Mouse (Mus musculus) heart, adult 8-10 months (tissue): ENCODE measurements around the gene Fgf11. TPM values are rescaled to one million over a fixed set of nuclear protein-coding genes. Genes with fewer than 3 reads are reported as not detected.

Source experiments
- DNase-seq: peaks from one replicate; pipeline ENCODE4 v3.0.0; 2022; ENCODE audit warnings: low spot score
- total RNA-seq, 4 experiments: library from RNA; stranded (reverse); gene quantifications; 2 replicates each; pipeline ENCODE4 v1.2.4; 2022

The Fgf11 gene
- total RNA-seq, 4 experiments from 2014 or later = 2.1 to 3.3 (median 2.6) TPM

DNA sequence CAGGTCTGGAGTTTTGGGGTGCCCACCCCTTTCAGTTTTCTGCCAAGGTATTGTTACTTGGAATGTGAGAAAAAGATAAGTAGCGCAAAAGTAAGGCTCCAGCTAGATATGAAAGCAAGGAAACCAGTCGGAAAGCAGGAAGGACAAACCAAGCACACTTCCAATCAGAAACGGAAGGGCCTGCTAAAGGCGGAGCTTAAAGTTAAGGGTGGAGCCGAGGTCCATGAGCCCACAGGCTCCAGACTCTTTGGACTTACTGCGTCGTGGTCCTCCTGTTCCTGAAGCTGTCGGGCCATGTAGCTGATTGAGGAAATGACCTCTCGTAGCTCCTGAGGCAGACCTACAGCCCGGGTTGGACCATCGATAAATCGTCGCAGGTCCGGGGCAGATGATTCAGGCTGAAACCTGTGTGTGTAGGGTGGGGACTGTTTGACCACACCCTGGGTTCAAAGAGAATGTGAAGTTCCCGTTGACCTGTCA, 16.8 kb downstream of the Fgf11 start:
- DNase-seq = peak; percentile 79

DNA sequence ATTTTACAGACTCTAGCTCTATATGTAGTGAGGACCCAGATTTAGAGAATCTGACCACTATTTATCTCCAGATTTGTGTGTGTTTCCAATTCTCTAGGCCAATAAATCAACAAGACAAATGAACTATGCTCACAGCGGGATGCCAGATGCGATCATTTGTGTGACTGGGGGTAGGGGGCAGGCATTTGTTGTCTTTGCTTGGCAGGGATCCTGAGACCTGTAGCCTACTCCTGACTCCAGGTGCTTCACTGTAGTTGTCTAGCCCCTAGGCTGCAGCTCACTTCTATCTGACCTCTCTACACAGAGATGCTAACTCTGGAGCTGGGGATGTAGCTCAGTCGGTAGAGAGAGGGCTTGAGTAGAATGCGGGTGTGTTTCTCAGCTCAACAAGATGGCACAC, 19.8 kb downstream of the Fgf11 start:
- no peak for DNase-seq

DNA sequence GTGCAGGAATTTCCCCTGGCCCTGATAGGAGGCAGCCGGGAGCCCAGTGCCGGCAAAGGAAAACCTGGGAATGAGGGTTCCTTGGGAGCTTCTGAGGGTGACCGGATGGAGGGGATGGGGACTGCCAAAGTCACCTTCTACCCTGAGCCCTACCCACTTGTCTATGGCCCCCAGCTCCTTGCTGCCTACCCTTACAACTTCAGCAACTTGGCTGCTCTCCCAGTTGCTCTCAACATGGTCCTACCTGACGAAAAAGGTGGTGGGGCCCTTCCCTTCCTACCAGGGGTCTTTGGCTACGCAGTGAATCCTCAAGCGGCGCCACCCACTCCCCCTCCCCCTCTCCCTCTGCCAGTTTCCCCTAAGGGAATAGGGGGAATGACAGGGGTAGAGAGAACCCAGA, 22.7 kb downstream of the Fgf11 start:
- DNase-seq = no peak

DNA sequence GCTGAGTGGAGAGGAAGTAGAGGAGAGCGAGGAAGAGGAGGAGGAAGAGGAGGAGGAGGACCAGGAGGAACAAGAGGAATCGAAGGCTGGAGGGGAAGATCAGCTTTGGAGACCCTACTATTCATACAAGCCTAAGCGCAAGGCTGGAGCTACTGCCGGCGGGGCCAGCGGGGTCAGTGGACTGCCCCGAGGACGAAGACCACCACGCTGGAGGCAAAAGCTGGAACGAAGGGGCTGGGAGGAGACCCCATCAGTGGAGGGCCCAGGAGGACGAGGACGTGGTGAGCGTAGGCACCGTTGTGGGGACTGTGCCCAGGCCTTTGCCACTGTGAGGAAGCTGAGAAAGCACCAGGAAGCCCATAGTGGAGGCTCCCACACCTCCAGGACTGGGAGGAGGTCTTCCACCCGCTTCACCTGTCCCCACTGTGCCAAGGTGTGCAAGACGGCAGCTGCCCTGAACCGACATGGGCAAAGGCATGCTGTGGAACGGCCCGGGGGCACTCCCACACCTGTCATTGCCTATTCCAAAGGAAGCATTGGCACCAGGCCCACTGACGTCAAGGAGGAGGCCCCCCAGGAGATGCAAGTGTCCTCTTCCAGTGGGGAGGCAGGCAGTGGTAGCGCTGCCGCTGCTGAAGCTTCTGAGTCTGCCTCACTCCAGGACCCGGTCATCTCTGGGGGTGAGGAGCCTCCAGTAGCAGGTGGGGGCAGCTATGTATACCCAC, 23.2 kb downstream of the Fgf11 start:
- no peak for DNase-seq

DNA sequence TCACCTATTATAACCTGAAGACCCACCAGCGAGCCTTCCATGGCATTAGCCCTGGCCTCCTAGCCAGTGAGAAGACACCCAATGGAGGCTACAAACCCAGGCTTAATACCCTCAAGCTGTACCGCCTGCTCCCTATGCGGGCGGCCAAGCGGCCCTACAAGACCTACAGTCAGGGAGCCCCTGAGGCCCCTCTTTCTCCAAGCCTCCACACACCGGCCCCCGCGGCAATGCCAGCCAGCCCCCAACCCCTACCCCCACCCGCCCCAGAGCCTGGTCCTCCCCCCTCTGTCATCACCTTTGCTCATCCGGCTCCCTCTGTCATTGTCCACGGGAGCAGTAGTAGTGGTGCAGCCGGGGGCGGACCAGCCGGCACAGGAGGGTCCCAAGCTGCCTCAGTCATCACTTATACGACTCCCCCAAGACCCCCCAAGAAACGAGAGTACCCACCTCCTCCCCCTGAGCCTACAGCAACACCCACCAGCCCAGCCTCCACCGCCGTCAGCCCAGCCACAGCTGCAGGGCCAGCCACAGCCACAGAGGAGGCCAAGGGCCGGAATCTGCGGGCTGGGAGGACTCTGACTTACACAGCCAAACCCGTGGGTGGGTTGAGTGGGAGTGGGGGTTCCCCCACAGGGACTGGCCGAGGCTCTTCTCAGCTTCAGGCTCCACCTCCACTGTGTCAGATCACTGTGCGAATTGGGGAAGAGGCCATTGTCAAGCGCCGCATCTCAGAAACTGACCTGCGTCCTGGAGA, 24.0 kb downstream of the Fgf11 start:
- DNase-seq = no peak

DNA sequence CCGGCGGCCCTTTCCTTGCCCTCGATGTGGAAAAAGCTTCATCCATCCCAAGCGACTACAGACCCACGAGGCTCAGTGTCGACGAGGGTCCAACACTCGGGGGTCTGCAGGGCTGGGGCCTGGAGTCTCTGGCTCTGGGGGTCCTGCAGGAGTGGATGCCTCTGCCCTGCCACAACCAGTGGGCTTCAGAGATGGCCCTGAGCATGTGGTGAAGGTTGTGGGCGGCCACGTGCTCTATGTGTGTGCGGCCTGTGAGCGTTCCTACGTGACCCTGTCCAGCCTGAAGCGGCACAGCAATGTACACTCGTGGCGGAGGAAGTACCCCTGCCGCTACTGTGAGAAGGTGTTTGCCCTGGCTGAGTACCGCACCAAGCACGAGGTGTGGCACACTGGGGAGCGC, 25.2 kb downstream of the Fgf11 start:
- DNase-seq = no peak

DNA sequence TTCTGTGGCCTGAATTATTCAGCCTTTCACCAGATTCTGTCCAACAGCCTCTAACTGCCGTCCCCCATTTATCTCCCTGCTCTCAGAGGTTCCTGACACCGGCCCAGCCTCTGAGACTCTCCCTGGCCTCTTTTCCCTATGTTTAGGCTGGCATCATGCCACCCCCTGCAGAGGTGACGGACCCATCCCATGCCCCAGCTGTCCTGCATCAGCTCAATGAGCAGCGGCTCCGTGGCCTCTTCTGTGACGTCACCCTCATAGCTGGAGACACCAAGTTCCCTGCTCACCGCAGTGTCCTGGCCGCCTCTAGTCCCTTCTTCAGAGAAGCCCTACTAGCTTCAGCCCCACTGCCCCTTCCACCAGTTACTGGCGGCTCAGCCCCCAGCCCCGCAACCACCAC, 25.9 kb downstream of the Fgf11 start:
- DNase-seq = no peak

DNA sequence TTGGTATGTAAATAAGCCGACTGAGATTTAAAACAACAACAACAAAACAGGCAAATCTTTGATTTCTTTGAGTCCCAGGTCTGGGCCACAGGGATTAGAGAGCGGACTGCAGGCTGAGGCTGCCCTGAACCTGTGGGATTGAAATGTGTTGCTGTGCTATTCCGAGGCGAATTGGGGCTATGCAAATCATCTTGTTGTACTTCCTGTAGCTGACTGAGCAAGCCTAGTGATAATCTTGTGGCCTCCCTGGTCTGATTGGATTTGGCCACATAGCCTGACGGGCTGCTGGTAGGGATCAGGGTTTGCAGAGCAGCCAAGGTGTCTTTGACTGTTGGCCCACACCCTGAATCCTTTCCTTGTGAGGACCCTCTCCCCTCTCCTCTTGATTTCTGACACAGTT, 26.7 kb downstream of the Fgf11 start:
- no peak for DNase-seq

DNA sequence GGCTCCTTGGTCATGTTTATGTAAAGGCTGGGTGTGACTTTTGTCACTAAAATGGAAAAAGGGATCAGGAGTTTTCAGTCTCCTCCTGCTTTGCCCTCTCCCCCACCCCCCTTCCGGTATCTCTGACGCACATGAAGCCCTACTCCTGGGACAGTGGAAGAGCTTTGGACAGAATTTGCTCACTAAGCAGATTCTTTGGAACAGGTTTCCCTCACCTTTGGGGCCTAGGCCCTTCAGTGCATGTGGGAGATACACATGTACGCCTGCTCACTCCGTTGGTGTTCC, 34.1 kb downstream of the Fgf11 start:
- DNase-seq = peak; percentile 26

DNA sequence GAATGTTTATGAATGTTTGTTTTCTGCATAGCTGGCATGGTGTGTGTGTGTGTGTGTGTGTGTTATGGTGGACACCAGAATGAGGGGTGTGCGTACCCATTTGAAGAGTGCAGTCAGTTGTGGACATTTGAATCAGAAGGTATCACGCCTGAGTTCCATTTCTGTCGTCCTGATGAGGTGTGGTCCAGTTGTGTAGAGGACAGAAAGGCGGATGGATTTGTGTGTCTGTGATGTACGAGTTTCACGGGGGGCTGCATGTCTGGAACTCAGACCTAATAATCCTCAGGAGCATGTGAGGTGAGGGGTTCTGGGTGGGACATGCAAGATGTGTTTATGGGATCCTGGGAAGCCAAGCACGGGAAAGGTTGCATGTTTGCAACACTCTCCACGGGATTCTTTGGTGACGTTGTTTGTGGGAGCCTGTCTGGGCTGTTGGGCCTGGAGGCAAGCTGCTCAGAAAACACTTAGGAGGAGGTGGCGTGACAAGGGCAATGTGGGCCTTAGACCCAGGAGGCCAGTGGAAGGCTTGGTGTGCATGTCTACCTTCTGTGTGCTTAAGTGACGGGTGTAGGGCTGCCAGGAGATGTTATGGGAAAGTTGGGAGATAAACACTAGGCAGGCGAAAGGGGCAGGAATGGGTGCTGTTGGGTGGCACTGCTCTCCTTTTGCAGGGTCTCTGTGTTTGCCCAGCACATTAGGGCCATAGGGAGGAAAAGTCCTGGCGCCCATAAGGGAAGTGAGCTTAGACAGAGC, 34.6 kb downstream of the Fgf11 start:
- DNase-seq = peak; percentile 21

DNA sequence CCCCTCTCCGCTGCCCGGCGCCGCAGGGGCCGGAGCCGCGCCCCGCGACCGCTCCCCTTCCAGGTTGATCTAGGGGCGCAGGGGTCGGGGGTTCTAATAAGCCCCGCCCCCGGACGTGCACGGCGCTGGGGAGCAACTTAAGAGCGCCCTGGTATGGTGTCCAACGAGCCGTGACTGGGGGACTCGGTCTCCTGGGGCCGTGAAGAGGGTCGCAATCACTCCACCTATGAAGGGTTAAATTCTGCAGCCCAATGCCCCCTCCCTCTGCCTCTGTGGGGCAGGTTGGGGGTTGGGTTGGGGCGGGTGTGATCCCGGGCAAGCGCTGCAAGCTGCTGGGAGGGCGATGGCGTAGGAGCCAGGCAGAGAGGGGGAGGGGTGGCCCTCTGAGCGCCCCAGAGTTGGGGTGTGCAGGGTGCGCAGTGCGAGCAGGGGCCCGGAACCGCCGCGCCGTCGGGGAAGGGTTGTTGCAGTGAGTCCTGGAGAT, 35.5 kb downstream of the Fgf11 start:
- peak; percentile 54 for DNase-seq

DNA sequence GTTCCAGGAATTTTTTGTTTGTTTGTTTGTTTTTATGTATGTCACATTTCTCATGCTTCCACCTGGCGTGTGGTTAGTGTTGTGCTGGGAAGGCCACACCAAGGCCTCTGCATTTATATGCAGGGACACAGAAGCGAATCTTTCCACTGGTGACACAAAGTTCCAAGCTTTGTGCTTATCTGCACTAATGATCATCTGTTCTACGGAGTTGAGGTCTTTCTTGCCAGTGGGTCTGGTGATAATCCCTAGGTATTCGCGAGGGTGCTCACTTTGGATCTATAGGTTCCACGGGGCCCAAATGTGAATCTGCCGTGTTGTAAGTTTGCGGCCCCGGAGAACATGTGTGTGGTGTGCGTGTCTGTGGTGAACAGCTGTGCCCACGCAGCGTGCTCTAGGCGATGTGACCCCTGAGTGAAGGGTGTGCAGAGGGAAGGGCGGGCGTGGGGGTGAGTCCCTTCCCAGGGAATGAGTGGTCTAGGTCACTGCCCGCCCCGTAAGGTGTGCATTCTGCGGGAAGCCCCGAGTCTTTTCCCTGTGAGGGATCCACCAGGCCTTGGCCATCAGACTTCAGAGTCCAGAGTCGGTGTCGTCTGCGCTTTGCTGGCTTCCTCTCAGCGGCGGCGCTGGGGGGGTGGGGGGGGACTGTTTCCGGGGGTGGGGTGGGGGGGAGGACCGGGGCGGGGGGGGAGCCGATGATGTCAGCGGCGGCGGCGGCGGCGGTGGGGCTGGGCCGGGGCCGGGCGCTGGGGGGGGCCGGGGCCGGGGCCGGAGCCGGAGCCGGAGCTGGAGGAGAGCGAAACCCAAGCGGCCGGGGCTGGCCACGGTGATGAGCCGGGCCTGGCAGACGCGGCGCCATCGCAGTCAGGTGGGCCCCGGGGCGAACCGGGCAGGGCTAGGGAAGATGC, 36.2 kb downstream of the Fgf11 start, which contains the start of gene Zbtb4:
Gene Zbtb4, plus strand, starts transcription at position 692 of the 905 bp plus-strand sequence.
- DNase-seq = no peak

DNA sequence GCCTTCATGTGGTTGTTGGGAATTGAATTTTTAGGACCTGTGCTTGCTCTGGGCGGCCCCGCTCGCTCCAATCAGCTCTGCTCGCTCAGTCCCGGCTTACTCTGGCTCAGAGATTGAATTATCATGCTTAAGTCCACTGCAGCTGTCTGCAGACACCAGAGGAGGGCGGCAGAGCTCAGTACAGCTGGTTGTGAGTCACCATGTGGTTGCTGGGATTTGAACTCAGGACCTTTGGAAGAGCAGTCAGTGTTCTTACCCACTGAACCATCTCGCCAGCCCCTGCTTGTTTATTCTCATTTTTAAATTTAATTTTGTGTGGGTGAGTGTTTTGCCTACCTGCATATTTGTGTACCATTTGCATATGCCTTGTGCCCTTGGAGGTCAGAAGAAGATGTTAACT, 38.1 kb downstream of the Fgf11 start:
- no peak for DNase-seq

DNA sequence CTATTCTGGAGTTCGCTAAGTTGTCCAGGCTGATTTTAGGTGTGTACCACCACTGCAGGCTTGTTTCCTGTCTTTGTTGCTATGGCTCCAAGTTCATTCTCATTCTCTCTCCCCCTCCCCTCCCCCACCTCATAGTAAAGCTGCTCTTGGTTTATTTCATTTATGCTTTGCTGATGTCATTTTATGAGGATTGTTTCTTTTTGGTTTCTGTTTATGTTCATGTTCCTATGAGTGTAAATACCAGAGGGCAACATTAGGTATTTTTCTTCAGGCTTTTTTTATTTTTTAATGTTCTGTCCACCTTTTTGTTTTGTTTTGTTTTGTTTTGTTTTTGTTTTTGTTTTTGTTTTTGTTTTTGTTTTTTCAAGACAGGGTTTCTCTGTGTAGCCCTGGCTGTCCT, 39.8 kb downstream of the Fgf11 start, which contains the start of gene Slc35g3:
Gene Slc35g3, minus strand, starts transcription at position 101 of the 400 bp plus-strand sequence.
- DNase-seq = no peak

DNA sequence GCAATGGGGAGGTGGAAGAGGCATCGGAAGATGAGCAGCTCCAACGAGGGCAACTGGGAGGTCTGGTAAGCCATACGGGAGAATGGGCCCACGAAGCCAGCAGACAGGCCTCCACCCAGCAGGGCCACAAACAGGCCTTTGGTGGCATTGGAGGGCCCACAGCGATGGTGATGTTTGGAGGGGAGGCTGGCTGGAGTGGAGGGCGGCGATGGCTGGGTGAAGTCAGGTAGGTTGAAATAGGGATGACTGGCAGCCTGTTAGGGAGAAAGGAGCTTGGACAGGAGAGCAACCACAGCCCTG, 40.8 kb downstream of the Fgf11 start:
- no peak for DNase-seq

DNA sequence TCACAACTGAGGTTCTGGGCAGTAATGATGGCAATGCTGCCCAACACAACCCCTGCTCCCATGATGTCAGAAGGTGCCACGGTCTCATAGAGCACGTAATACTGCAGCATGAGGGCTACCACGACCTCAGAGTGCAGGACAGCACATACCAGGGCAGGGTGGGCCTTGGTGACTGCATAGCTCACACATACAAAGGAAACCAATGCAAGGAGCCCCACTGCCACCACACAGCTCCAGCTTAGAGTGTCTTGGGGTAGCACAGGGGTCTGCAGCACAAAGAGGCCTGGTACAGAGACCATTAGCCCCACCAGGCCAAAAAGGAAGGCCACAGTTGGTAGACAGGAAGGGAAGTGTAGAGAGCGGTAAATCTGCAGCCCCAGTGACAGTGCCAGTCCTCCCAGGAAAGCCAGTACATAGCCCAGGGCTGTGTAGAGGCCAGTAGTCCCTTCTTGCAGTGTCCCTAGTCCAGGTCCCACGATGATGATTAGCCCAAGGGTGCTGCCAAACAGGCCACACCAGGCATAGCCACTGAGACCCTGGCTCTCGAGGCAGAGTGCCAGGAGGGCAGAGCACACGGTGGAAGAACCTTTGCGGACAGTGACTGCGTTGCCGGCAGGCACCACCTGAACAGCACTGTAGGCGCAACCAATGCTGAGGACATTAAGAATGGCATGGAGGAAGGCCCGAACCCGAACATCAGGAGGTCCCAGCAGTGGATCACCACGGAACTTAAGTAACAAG, 41.3 kb downstream of the Fgf11 start:
- no peak for DNase-seq

DNA sequence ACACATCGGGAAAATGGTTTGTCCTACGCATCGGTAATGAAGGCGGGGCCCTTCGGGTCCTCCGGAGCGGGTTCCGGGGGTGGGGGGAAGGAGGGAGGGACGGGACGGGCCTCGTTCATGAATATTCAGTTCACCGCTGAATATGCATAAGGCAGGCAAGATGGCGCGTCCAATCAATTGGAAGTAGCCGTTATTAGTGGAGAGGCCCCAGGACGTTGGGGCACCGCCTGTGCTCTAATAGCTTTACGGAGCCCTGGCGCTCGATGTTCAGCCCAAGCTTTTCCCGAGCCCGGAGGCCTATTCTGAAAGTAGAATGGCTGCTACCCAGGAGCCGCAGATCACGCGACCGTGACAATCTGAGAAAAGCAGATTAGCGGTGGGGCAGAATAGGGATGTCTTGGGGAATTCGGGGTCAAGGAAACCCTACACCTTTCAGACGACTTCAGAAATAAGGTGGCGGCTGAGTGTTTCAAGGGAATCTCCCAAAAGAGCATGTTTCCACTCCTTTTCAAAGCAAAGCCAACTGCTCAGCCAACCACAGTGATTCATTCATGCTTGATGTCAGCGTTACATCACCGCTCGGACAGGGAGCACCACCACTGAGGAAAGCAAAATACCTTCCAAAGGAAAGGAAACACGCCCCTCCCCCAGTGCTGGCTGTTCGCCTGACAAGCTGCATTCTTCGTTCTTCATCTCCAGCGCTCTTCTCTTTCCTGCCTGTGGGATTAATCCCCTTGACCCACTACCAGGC, 42.5 kb downstream of the Fgf11 start:
- peak; percentile 91 for DNase-seq

DNA sequence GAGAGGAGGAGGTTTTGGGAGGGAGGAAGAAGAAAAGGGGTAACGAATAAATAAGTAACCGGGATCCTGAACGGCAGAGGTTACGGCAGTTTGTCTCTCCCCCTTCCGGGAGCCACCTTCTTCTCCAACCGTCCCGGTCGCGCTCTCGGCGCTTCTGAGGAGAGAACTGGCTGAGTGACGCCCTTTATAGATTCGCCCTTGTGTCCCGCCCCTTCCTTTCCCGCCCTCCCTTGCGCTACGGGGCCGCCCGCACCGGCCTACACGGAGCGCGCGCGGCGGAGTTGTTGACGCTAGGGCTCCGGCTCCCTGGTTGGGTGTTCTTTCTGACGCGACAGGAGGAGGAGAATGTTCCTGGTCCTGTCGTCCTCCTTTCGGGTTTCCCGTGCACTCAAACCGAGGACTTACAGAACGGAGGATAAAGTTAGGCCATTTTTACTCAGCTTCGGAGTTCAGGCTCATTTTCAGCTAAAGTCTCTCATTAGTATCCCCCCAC, 43.1 kb downstream of the Fgf11 start, which contains the start of gene Polr2a:
Gene Polr2a, minus strand, starts transcription at position 160 of the 493 bp plus-strand sequence.
- peak; percentile 98 for DNase-seq

DNA sequence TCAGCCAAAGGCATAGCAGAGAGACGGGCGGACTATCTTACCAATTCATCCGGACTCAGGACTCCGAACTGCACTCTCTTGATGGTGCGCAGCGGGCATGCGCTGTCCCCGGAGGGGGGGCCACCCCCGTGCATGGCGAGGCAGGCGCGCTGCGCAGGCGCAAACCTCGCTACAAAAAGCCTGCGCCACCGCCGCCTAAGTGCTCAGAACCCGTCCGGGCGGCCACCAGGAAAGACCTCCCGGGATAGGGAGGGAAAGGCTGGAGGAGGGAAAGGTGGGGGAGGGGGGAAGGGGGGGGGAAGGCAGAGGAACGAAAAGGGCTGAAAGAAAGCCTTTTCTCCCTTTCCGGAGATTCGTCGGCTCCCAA, 43.6 kb downstream of the Fgf11 start:
- DNase-seq = peak; percentile 98
